Mouse (Mus musculus): Measurements from ENCODE around the gene Olfr943.

Olfr943 gene

GRCm38 (mm10) chr9:39166004-39166403 lies at the start of gene Olfr943:
Gene Olfr943, plus strand, starts transcription at chr9:39166304.
- no peak for DNase-seq (ENCODE audit: extremely low spot score, low spot score)

DNA sequence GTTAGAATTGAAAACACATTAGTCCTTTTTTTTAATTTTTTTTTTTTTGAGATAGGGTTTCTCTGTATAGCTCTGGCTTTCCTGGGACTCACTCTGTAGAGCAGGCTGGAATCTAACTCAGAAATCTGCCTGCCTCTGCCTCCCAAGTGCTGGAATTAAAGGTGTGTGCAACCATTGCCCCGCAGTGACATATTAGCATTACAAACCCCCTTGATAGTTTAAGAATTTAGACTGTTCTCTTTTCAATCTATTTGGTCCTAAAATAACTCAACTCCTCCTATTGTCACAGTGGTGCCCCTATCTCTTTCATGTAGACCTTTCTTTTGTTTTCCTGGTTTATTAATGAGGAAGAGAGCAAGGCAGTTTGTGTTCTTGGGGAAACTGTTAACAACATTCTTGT lies 38.8 kb upstream of the Olfr943 start:
- DNase-seq (ENCODE audit: extremely low spot score, low spot score) = no peak

DNA sequence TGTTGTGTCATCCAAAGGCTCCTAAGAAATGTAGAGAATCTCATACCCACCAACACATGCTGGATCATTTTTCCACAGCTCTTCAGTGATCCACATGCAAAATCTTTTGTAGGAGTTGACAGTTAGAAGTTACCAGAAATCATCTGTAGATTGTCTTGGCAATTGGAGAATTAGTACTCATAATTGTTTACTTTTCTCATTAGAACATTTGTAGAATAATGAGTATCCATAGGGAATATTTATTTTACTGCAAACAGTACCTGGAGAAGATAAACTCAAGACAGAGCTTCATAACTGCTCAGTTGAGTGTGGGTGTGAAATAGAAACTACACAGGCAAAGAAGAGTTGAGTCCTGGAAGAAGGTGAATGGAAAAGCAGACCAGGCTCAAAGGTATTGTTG lies 38.3 kb upstream of the Olfr943 start, which contains the start of gene Olfr27:
Gene Olfr27 (plus strand): TSS at position 301 of the 400 bp plus-strand sequence.
- DNase-seq (ENCODE audit: extremely low spot score, low spot score) = no peak

DNA sequence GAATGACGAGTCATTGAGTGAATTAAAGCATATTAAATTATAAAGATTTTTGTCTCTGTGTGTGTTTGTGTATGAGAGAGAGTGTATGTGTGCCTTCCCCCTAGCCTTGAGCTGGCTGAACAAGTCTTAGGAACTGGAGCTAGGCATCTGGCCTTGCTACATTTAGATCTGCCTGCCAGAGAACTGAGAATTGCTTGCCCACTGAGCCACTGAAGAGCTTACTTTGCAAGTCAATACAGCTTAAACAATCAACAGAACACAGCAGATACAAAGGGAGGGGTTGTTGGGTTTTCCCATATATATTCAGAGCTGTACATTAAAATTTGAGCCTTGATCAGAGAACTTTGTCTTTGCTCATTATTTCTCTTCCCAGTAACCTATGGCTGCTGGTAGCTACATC lies 13.7 kb upstream of the Olfr943 start:
- DNase-seq (ENCODE audit: extremely low spot score, low spot score) = no peak

DNA sequence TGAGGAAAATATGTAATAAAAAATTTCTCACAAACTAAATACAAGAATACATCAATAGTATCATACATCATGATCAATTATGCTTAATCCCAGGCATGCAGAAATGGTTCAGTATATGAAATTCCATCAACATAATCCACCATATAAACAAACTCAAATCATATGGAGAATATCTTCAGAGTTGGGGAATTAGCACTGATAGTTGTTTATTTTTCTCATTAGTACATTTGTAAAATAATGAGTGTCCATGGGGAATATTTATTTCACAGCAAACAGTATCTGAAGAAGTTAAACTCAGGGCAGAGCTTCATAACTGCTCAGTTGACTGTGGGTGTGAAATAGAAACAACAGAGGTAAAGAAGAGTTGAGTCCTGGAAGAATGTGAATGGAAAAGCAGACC lies 35.5 kb downstream of the Olfr943 start, which contains the start of gene Olfr944:
Gene Olfr944 (plus strand): TSS at position 301 of the 400 bp plus-strand sequence.
- DNase-seq (ENCODE audit: extremely low spot score, low spot score) = no peak

All from neural tube, embryonic 10.5 days (tissue).